Mouse (Mus musculus) heart, postnatal 36 days (tissue): ENCODE data around the gene Il7r. TPM values are rescaled to one million over a fixed set of nuclear protein-coding genes. Genes with fewer than 3 reads are reported as not detected.
"Not testable (repeated sequence)": the region's sequence is repeated elsewhere in the genome, so short reads cannot be mapped to it uniquely, and the experiment has no call there.

ENCODE experiments used
- DNase-seq, 2 experiments: peaks; one replicate each; pipeline ENCODE4 v3.0.0; 2021 to 2022
- intact Hi-C: fragments of 180-260 bp; cut with DNase I; formaldehyde crosslinking; loops from one replicate; pipeline ENCODE4 v1.15.1; 2025
- total RNA-seq, 2 experiments: library from RNA; stranded (reverse); gene quantifications; 2 replicates each; pipeline ENCODE4 v1.2.3; 2021

Gene Il7r
- total RNA-seq, result under 1 TPM; 0.14 to 0.33 TPM

- intact Hi-C loops, result no loop called here
- DNase-seq, result no peak
Measured at GRCm38 (mm10) chr15:9530076-9530475, at the start of gene Il7r. Il7r (minus strand) TSS chr15:9530176.

- intact Hi-C loops, result no loop called here
- DNase-seq, result no peak
Measured at GRCm38 (mm10) chr15:9577303-9577702, 47.3 kb upstream of the Il7r start.

- intact Hi-C loops, result no loop called here
- no peak for DNase-seq
Measured at GRCm38 (mm10) chr15:9574796-9575195, 44.8 kb upstream of the Il7r start.

GRCm38 (mm10) chr15:9573361-9573760, 43.4 kb upstream of the Il7r start:
- DNase-seq, result no peak
- intact Hi-C loops, result no loop called here

- intact Hi-C loops, result no loop called here
Measured at GRCm38 (mm10) chr15:9572664-9573063, 42.7 kb upstream of the Il7r start.

GRCm38 (mm10) chr15:9571896-9572295, 41.9 kb upstream of the Il7r start:
- intact Hi-C loops, result no loop called here
- no peak for DNase-seq

More at GRCm38 (mm10) chr15:9572664-9573063, 42.7 kb upstream of the Il7r start:
- no peak for DNase-seq

GRCm38 (mm10) chr15:9567316-9567715, 37.3 kb upstream of the Il7r start:
- no peak for DNase-seq
- intact Hi-C loops, result no loop called here

- intact Hi-C loops, result no loop called here
- no peak for DNase-seq
Measured at GRCm38 (mm10) chr15:9565396-9565795, 35.4 kb upstream of the Il7r start.

- intact Hi-C loops, result no loop called here
- DNase-seq, result no peak
Measured at GRCm38 (mm10) chr15:9564156-9564555, 34.2 kb upstream of the Il7r start.

GRCm38 (mm10) chr15:9557264-9557663, 27.3 kb upstream of the Il7r start:
- intact Hi-C loops, result not testable (repeated sequence)

GRCm38 (mm10) chr15:9548951-9549350, 19.0 kb upstream of the Il7r start:
- no peak for DNase-seq
- intact Hi-C loops, result no loop called here

More at GRCm38 (mm10) chr15:9557264-9557663, 27.3 kb upstream of the Il7r start:
- DNase-seq, result not testable (repeated sequence)

- no peak for DNase-seq
- intact Hi-C loops, result no loop called here
Measured at GRCm38 (mm10) chr15:9535200-9535599, 5.2 kb upstream of the Il7r start.

- intact Hi-C loops, result no loop called here
- DNase-seq, result no peak
Measured at GRCm38 (mm10) chr15:9533356-9533902, 3.5 kb upstream of the Il7r start.

- DNase-seq, result no peak
- intact Hi-C loops, result no loop called here
Measured at GRCm38 (mm10) chr15:9529646-9530045, 330 bp downstream of the Il7r start.

GRCm38 (mm10) chr15:9528186-9528935, 1.6 kb downstream of the Il7r start:
- DNase-seq, result no peak

GRCm38 (mm10) chr15:9526412-9526811, 3.6 kb downstream of the Il7r start:
- DNase-seq, result no peak
- intact Hi-C loops, result no loop called here

More at GRCm38 (mm10) chr15:9528186-9528935, 1.6 kb downstream of the Il7r start:
- intact Hi-C loops, result no loop called here

- DNase-seq, result no peak
- intact Hi-C loops, result no loop called here
Measured at GRCm38 (mm10) chr15:9524907-9525306, 5.1 kb downstream of the Il7r start.

GRCm38 (mm10) chr15:9523956-9524355, 6.0 kb downstream of the Il7r start:
- no peak for DNase-seq
- intact Hi-C loops, result no loop called here

- no peak for DNase-seq
- intact Hi-C loops, result no loop called here
Measured at GRCm38 (mm10) chr15:9523059-9523458, 6.9 kb downstream of the Il7r start.

- intact Hi-C loops, result no loop called here
- no peak for DNase-seq
Measured at GRCm38 (mm10) chr15:9492077-9492476, 37.9 kb downstream of the Il7r start.

- DNase-seq, result no peak
- intact Hi-C loops, result no loop called here
Measured at GRCm38 (mm10) chr15:9489417-9490118, 40.4 kb downstream of the Il7r start.

GRCm38 (mm10) chr15:9473188-9473587, 56.8 kb downstream of the Il7r start:
- intact Hi-C loops, result no loop called here
- DNase-seq, result no peak
